Mouse (Mus musculus) heart, embryonic 16.5 days (tissue): Measurements from ENCODE around the gene Cpne5. TPM values are rescaled to one million over a fixed set of nuclear protein-coding genes. Genes with fewer than 3 reads are reported as not detected.
"Not testable (repeated sequence)": the region's sequence is repeated elsewhere in the genome, so short reads cannot be mapped to it uniquely, and the experiment has no call there.

Source experiments
- ATAC-seq: fragments of 200-750 bp; cut with Nextera tagmentation; replicated peaks from 2 replicates; pipeline ENCODE4 v1.8.0; 2017; ENCODE audit warnings: moderate number of reproducible peaks; ENCODE audit not compliant: insufficient read depth, low FRiP score; ENCODE audit errors: extremely low read depth
- H3K27ac ChIP-seq: fragments of 300-500 bp; sonication (generic); 2 replicates; pipeline ENCODE4 v1.5.1; 2014; ENCODE audit warnings: mild to moderate bottlenecking, low read length, control low read depth, moderate library complexity
- H3K27me3 ChIP-seq: fragments of 300-500 bp; sonication (generic); 2 replicates; pipeline ENCODE4 v1.6.1; 2014; ENCODE audit warnings: low read length, mixed read lengths; ENCODE audit not compliant: control insufficient read depth, insufficient read depth
- H3K36me3 ChIP-seq: fragments of 300-500 bp; sonication (generic); 2 replicates; pipeline ENCODE4 v1.6.1; 2014; ENCODE audit not compliant: control insufficient read depth, insufficient read depth
- H3K4me1 ChIP-seq: fragments of 300-500 bp; sonication (generic); 2 replicates; pipeline ENCODE4 v1.6.1; 2014; ENCODE audit warnings: low read length, mixed read lengths; ENCODE audit not compliant: control insufficient read depth, insufficient read depth
- H3K4me2 ChIP-seq: fragments of 300-500 bp; sonication (generic); 2 replicates; pipeline ENCODE4 v1.6.1; 2014; ENCODE audit warnings: low read depth, mild to moderate bottlenecking, control low read depth, low read length
- H3K4me3 ChIP-seq: fragments of 300-500 bp; sonication (generic); 2 replicates; pipeline ENCODE4 v1.5.1; 2014; ENCODE audit warnings: mild to moderate bottlenecking, control low read depth, low read length
- H3K9ac ChIP-seq: fragments of 300-500 bp; sonication (generic); 2 replicates; pipeline ENCODE4 v1.6.1; 2014; ENCODE audit warnings: low read length, control low read depth
- H3K9me3 ChIP-seq: fragments of 300-500 bp; sonication (generic); replicated peaks from 2 replicates; pipeline ENCODE4 v1.6.1; 2016; ENCODE audit warnings: low read length; ENCODE audit not compliant: control insufficient read depth
- WGBS: fragments of 180-500 bp; shearing (Covaris S2); extraction: QIAGEN DNeasy Blood & Tissue Kit; methylation state at CpG from one replicate; pipeline ENCODE4 v1.1.7; 2014; 5-methylcytosine and 5-hydroxymethylcytosine counted together
- polyA plus RNA-seq: library from polyadenylated mRNA; unstranded; fragments of >200 nt; fragmentation: Nextera tagmentation; extraction: Ambion mirVana; gene quantifications from 2 replicates; pipeline ENCODE4 v1.2.1, GENCODE M21; 2015

The Cpne5 gene
- polyA plus RNA-seq, 1 experiment from 2014 or later: 13.3 TPM

- ATAC-seq: peak; percentile 35
- WGBS: 37% methylated on average over 15 of the region's 15 CpGs
Observed at GRCm38 (mm10) chr17:29251608-29252390, 13.8 kb upstream of the Cpne5 start.

GRCm38 (mm10) chr17:29251006-29251405, 13.0 kb upstream of the Cpne5 start:
- not testable (repeated sequence) for H3K36me3 ChIP-seq, H3K27me3 ChIP-seq, ATAC-seq, H3K9me3 ChIP-seq, H3K4me3 ChIP-seq
- Histone ChIP-seq H3K9ac (peak overlapping the region; percentile 4; the same call in 1 of the 2 replicates), H3K4me1 (peaks cover 89% of the 10 kb centered on the region), H3K27ac (peak overlapping the region; percentile 93), H3K4me2 (peak overlapping the region; percentile 16; the same call in 1 of the 2 replicates)
- WGBS: 57% methylated on average over 14 of the region's 14 CpGs

More at GRCm38 (mm10) chr17:29251608-29252390, 13.8 kb upstream of the Cpne5 start:
- Histone ChIP-seq H3K9me3 (no peaks in the 10 kb centered on the region), H3K36me3 (peaks cover 3% of the 10 kb centered on the region; the same call in 1 of the 2 replicates), H3K27ac (peak overlapping the region; percentile 93), H3K4me2 (peak overlapping the region; percentile 17; the same call in 1 of the 2 replicates), H3K9ac (peak overlapping the region; percentile 4; the same call in 1 of the 2 replicates), H3K4me3 (no peak overlapping the region), H3K27me3 (no peaks in the 10 kb centered on the region), H3K4me1 (peaks cover 91% of the 10 kb centered on the region)

- Histone ChIP-seq H3K4me1 (peaks cover 76% of the 10 kb centered on the region), H3K27ac (peak overlapping the region; percentile 79), H3K9ac (peak overlapping the region; percentile 28; the same call in 1 of the 2 replicates), H3K36me3 (no peaks in the 10 kb centered on the region), H3K4me3 (no peak overlapping the region), H3K27me3 (no peaks in the 10 kb centered on the region), H3K9me3 (no peaks in the 10 kb centered on the region), H3K4me2 (no peak overlapping the region)
- ATAC-seq: peak; percentile 38; the same call in 1 of the 2 replicates
- WGBS: 50% methylated on average over 9 of the region's 9 CpGs
Observed at GRCm38 (mm10) chr17:29249512-29249911, 11.5 kb upstream of the Cpne5 start.

GRCm38 (mm10) chr17:29247881-29248280, 9.9 kb upstream of the Cpne5 start:
- Histone ChIP-seq H3K4me3 (no peak overlapping the region), H3K9ac (peak overlapping the region; percentile 48), H3K27ac (peak overlapping the region; percentile 84), H3K36me3 (no peaks in the 10 kb centered on the region), H3K9me3 (no peaks in the 10 kb centered on the region), H3K4me2 (peak overlapping the region; percentile 4; the same call in 1 of the 2 replicates), H3K4me1 (peaks cover 65% of the 10 kb centered on the region), H3K27me3 (no peaks in the 10 kb centered on the region)
- no peak for ATAC-seq
- WGBS: 47% methylated on average over 13 of the region's 13 CpGs

GRCm38 (mm10) chr17:29246602-29247001, 8.6 kb upstream of the Cpne5 start:
- peaks cover 52% of the 10 kb centered on the region for H3K4me1 ChIP-seq
- no peak overlapping the region for H3K4me3 ChIP-seq
- H3K9ac ChIP-seq: no peak overlapping the region
- ATAC-seq: 0 out of 2 replicates have a peak, but pooled peaks have one; percentile 11
- H3K36me3 ChIP-seq: no peaks in the 10 kb centered on the region
- H3K27me3 ChIP-seq: no peaks in the 10 kb centered on the region; the same call in 1 of the 2 replicates
- H3K4me2 ChIP-seq: no peak overlapping the region
- peak overlapping the region; percentile 7; the same call in 1 of the 2 replicates for H3K27ac ChIP-seq
- WGBS: 28% methylated on average over 5 of the region's 5 CpGs
- H3K9me3 ChIP-seq: no peaks in the 10 kb centered on the region

- Histone ChIP-seq H3K9ac (no peak overlapping the region), H3K4me1 (peaks cover 44% of the 10 kb centered on the region), H3K36me3 (no peaks in the 10 kb centered on the region), H3K27me3 (no peaks in the 10 kb centered on the region; the same call in 1 of the 2 replicates), H3K4me3 (no peak overlapping the region), H3K9me3 (no peaks in the 10 kb centered on the region), H3K4me2 (no peak overlapping the region), H3K27ac (no peak overlapping the region)
- 57% methylated on average over 7 of the region's 7 CpGs for WGBS
- ATAC-seq: no peak
Observed at GRCm38 (mm10) chr17:29245725-29246124, 7.8 kb upstream of the Cpne5 start.

GRCm38 (mm10) chr17:29244912-29245311, 6.9 kb upstream of the Cpne5 start:
- Histone ChIP-seq H3K9ac (no peak overlapping the region), H3K4me3 (no peak overlapping the region), H3K9me3 (no peaks in the 10 kb centered on the region), H3K4me1 (peaks cover 36% of the 10 kb centered on the region), H3K36me3 (no peaks in the 10 kb centered on the region), H3K27me3 (no peaks in the 10 kb centered on the region; the same call in 1 of the 2 replicates), H3K4me2 (no peak overlapping the region), H3K27ac (no peak overlapping the region)
- ATAC-seq: no peak
- WGBS: 39% methylated on average over 11 of the region's 12 CpGs

GRCm38 (mm10) chr17:29238421-29238945, 516 bp upstream of the Cpne5 start:
- whole genome bisulfite sequencing: 5% methylated on average over 23 of the region's 23 CpGs
- Histone ChIP-seq H3K36me3 (no peaks in the 10 kb centered on the region), H3K4me3 (peak overlapping the region; percentile 68), H3K9ac (peak overlapping the region; percentile 74), H3K27me3 (peaks cover 36% of the 10 kb centered on the region), H3K4me2 (peak overlapping the region; percentile 99), H3K9me3 (no peaks in the 10 kb centered on the region), H3K27ac (no peak overlapping the region), H3K4me1 (peaks cover 8% of the 10 kb centered on the region; the same call in 1 of the 2 replicates)
- no peak for ATAC-seq
